In genomic region chr1:54250158-54250866, GRCm38 (mm10) we compare ENCODE assay signal across 8 mouse cellular contexts. TPM values are rescaled to one million over a fixed set of nuclear protein-coding genes. Genes with fewer than 3 reads are reported as not detected.
DNase-seq lines count a peak whose midpoint lies in the region; ATAC-seq and TF ChIP-seq lines count a peak whose summit lies in the region.

TSS of gene Ccdc150 (plus strand) at chr1:54250683.

- ATAC-seq in forebrain, postnatal 0 days: peak; percentile 100
- ATAC-seq in neural tube, embryonic 14.5 days (ENCODE audit: low read depth): peak; percentile 100

- peak; percentile 96 for TF ChIP-seq POLR2A in testis, adult 2 months (IDR thresholded peaks at IDR 0.05; ENCODE audit: control insufficient read depth, low read depth, low read length)

- peak within 1 kb of the TSS; percentile 75 for H3K4me2 ChIP-seq in forebrain, postnatal 0 days (ENCODE audit: low read depth)
- H3K4me2 ChIP-seq in neural tube, embryonic 14.5 days (ENCODE audit: low read depth, low read length): peak within 1 kb of the TSS; percentile 73

- peak; percentile 94 for DNase-seq in ES-E14 (ENCODE audit: low read depth, low spot score)
- DNase-seq in cerebellum, adult 11-12 months: peak; percentile 97
- DNase-seq in forebrain, postnatal 0 days: peak; percentile 99
- DNase-seq in heart, postnatal 36 days: peak; percentile 94 to 97
- DNase-seq in layer of hippocampus, adult 18-20 months (ENCODE audit: low spot score in 2 of 2): peak; percentile 97 to 99
- peak; percentile 97 to 98 for DNase-seq in lung, adult 18-20 months

- in situ Hi-C loops in ES-E14 (cut with MboI; ENCODE audit: low sequenced_read_pairs in 2 of 2, unreplicated experiment in 2 of 2): no loop called here

- H3K9me3 ChIP-seq in ES-E14 (ENCODE audit: control insufficient read depth, insufficient read depth, low read depth, low read length): no peaks in the 10 kb centered on the region
- H3K9me3 ChIP-seq in forebrain, postnatal 0 days (ENCODE audit: low read length): no peaks in the 10 kb centered on the region
- H3K9me3 ChIP-seq in neural tube, embryonic 14.5 days (ENCODE audit: control insufficient read depth, low read length): no peaks in the 10 kb centered on the region

- WGBS in forebrain, postnatal 0 days: 13% methylated on average over 33 of the region's 33 CpGs
- WGBS in neural tube, embryonic 14.5 days: 20% methylated on average over 33 of the region's 33 CpGs

- peak within 1 kb of the TSS; percentile 66 to 75 for H3K4me3 ChIP-seq in ES-E14 (ENCODE audit: insufficient read depth in 1 of 2, low read depth in 1 of 2, low read length in 2 of 2, poor library complexity in 1 of 2, severe bottlenecking in 1 of 2)
- H3K4me3 ChIP-seq in forebrain, postnatal 0 days (ENCODE audit: low read depth, low read length): peak within 1 kb of the TSS; percentile 44
- H3K4me3 ChIP-seq in neural tube, embryonic 14.5 days (ENCODE audit: low read depth, low read length): peak within 1 kb of the TSS; percentile 43
- peak within 1 kb of the TSS; percentile 98 for H3K4me3 ChIP-seq in testis, adult 2 months (ENCODE audit: control insufficient read depth, low read depth, low read length)

- H3K9ac ChIP-seq in ES-E14 (ENCODE audit: insufficient read depth, low read depth, low read length, poor library complexity, severe bottlenecking): peak within 1 kb of the TSS; percentile 58
- H3K9ac ChIP-seq in forebrain, postnatal 0 days: peak within 1 kb of the TSS; percentile 45
- H3K9ac ChIP-seq in neural tube, embryonic 14.5 days (replicated peaks; ENCODE audit: low read depth, low read length): peak within 1 kb of the TSS; percentile 34

- TF ChIP-seq CTCF in forebrain, postnatal 0 days (IDR thresholded peaks at IDR 0.05; ENCODE audit: low read depth): peak; percentile 56
- TF ChIP-seq CTCF in testis, adult 2 months (IDR thresholded peaks at IDR 0.05; ENCODE audit: control insufficient read depth, insufficient read depth, insufficient replicate concordance, low read depth, low read length): no peak

- H3K27ac ChIP-seq in ES-E14 (ENCODE audit: insufficient read depth, low read depth, low read length, poor library complexity, severe bottlenecking): peak within 1 kb of the TSS; percentile 17; the same call in 1 of the 2 replicates
- H3K27ac ChIP-seq in forebrain, postnatal 0 days (ENCODE audit: low read depth, low read length): no peak within 1 kb of the TSS
- H3K27ac ChIP-seq in neural tube, embryonic 14.5 days (ENCODE audit: low read depth, low read length): no peak within 1 kb of the TSS
- H3K27ac ChIP-seq in testis, adult 2 months (ENCODE audit: control insufficient read depth, insufficient read depth, low read depth, low read length): peak within 1 kb of the TSS; percentile 80

- intact Hi-C loops in heart, postnatal 36 days (cut with DNase I): loop anchor here (5.0 kb wide), 2 partner anchors 213 to 677 kb away; partner anchors contain the start of gene Ankrd44

- H3K36me3 ChIP-seq in ES-E14 (ENCODE audit: control insufficient read depth, insufficient read depth, low read length, poor library complexity, severe bottlenecking): no peaks in the 10 kb centered on the region
- H3K36me3 ChIP-seq in forebrain, postnatal 0 days (ENCODE audit: insufficient read depth): no peaks in the 10 kb centered on the region
- no peaks in the 10 kb centered on the region for H3K36me3 ChIP-seq in neural tube, embryonic 14.5 days (ENCODE audit: control insufficient read depth, insufficient read depth, low read length)
- no peaks in the 10 kb centered on the region for H3K36me3 ChIP-seq in testis, adult 2 months (ENCODE audit: control insufficient read depth, insufficient read depth, low read length)

- H3K27me3 ChIP-seq in forebrain, postnatal 0 days (ENCODE audit: insufficient read depth, low read length): no peaks in the 10 kb centered on the region
- no peaks in the 10 kb centered on the region for H3K27me3 ChIP-seq in neural tube, embryonic 14.5 days (ENCODE audit: control insufficient read depth, insufficient read depth, low read length)
- no peaks in the 10 kb centered on the region for H3K27me3 ChIP-seq in testis, adult 2 months (ENCODE audit: control insufficient read depth, insufficient read depth, low read length)

- H3K4me1 ChIP-seq in ES-E14 (ENCODE audit: control insufficient read depth in 2 of 2, insufficient read depth in 2 of 2, low read length in 2 of 2, poor library complexity in 1 of 2): no peaks in the 10 kb centered on the region
- H3K4me1 ChIP-seq in forebrain, postnatal 0 days (ENCODE audit: insufficient read depth): no peaks in the 10 kb centered on the region; the same call in 1 of the 2 replicates
- no peaks in the 10 kb centered on the region for H3K4me1 ChIP-seq in neural tube, embryonic 14.5 days (ENCODE audit: control insufficient read depth, insufficient read depth, low read length)
- H3K4me1 ChIP-seq in testis, adult 2 months (ENCODE audit: control insufficient read depth, insufficient read depth, low read length): no peaks in the 10 kb centered on the region; the same call in 1 of the 2 replicates

TF ChIP-seq in ES-E14, 5 proteins besides CTCF, POLR2A, EP300 and RAD21:
- TF ChIP-seq ZC3H11A (IDR thresholded peaks at IDR 0.05; ENCODE audit: borderline replicate concordance, low read depth, low read length): no peak
- TF ChIP-seq MAFK (IDR thresholded peaks at IDR 0.05; ENCODE audit: insufficient read depth, low read depth, low read length): no peak
- TF ChIP-seq ZNF384 (IDR thresholded peaks at IDR 0.05; ENCODE audit: low read depth, low read length): no peak
- TF ChIP-seq HCFC1 (IDR thresholded peaks at IDR 0.05; ENCODE audit: borderline replicate concordance, insufficient read depth, low read length): peak; percentile 99
- TF ChIP-seq CHD2 (IDR thresholded peaks at IDR 0.05; ENCODE audit: low read depth, low read length): no peak

RNA-seq across cellular contexts. Expression of gene Ccdc150, which starts in this region (rescaled TPM):
- 0.95 and 1.1 TPM in 2 replicates for total RNA-seq in ES-E14 (2012; rRNA removed)
- 0.15 and 0.24 TPM in 2 replicates for total RNA-seq in forebrain, postnatal 0 days (2014; rRNA removed)
- 0.11 and 0.15 TPM in 2 replicates for polyA plus RNA-seq in forebrain, postnatal 0 days (2015; fragmentation: Nextera tagmentation; extraction: Ambion mirVana)
- under 1 TPM; 0.24 to 0.25 TPM for total RNA-seq in heart, postnatal 36 days (2021)
- under 1 TPM; 0.13 to 0.20 TPM for total RNA-seq in layer of hippocampus, adult 18-20 months (2021)
- 0.17 and 0.20 TPM in 2 replicates for polyA plus RNA-seq in neural tube, embryonic 14.5 days (2014; fragmentation: Nextera tagmentation; extraction: Ambion mirVana)
- 33.2 and 38.5 TPM in 2 replicates for polyA plus RNA-seq in testis, adult 2 months (2012; rRNA removed)

Comparison
In these comparisons a context has a peak if more than half of its experiments do, and no peak if none do; other contexts are left out.
1. RNA of gene Ccdc150 (polyA plus RNA-seq): 33.2 to 38.5 TPM in testis, adult 2 months; 0.17 to 0.20 TPM in neural tube, embryonic 14.5 days and 0.11 to 0.15 TPM in forebrain, postnatal 0 days; every median in the first group is over 10 times any median in the second.
2. Peak in DNase-seq, ATAC-seq, H3K4me3 ChIP-seq, H3K9ac ChIP-seq and H3K4me2 ChIP-seq in forebrain, postnatal 0 days; RNA of the gene not detected or under 1 TPM.
3. Peak in DNase-seq in heart, postnatal 36 days; RNA of the gene not detected or under 1 TPM.
4. Peak in DNase-seq in layer of hippocampus, adult 18-20 months; RNA of the gene not detected or under 1 TPM.
5. Peak in ATAC-seq, H3K4me3 ChIP-seq, H3K9ac ChIP-seq and H3K4me2 ChIP-seq in neural tube, embryonic 14.5 days; RNA of the gene not detected or under 1 TPM.
6. H3K27ac ChIP-seq: peak in ES-E14 (single experiment) and testis, adult 2 months (single experiment); none in forebrain, postnatal 0 days (single experiment) and neural tube, embryonic 14.5 days (single experiment).
7. H3K4me3 ChIP-seq: peak in every context shown above with its lines; median percentile 98 in testis, adult 2 months; 70 in ES-E14; 44 in forebrain, postnatal 0 days; 43 in neural tube, embryonic 14.5 days.
8. Peak in every context shown above with its lines, with median percentiles within 50 percentile points of each other: DNase-seq and H3K9ac ChIP-seq.